In genomic region chr4:88535742-88536141, GRCm38 (mm10) we compare ENCODE assay signal across 23 mouse cellular contexts. TPM values are rescaled to one million over a fixed set of nuclear protein-coding genes. Genes with fewer than 3 reads are reported as not detected.
A peak's percentile ranks its signal among the peaks of the same experiment; 100 is the strongest.
DNase-seq lines count a peak whose midpoint lies in the region; ATAC-seq and TF ChIP-seq lines count a peak whose summit lies in the region.
"Had no signal": no experiment of that assay in that cellular context is flagged by ENCODE, and none has a peak within 500 bp of the region (broad histone marks: within the 10 kb centered on the region; RNA-seq: fewer than 3 reads in every experiment).

No protein-coding gene starts in this region.

- no peak overlapping the region for H3K27ac ChIP-seq in kidney, embryonic 15.5 days
- peak overlapping the region; percentile 23; the same call in 1 of the 2 replicates for H3K27ac ChIP-seq in liver, postnatal 0 days (ENCODE audit: low read depth)
- H3K27ac ChIP-seq: forebrain, embryonic 13.5 days; heart, embryonic 13.5 days; layer of hippocampus, adult 2 months had no signal

- H3K4me3 ChIP-seq in kidney, embryonic 15.5 days (replicated peaks), result no peak overlapping the region
- no peak overlapping the region for H3K4me3 ChIP-seq in liver, postnatal 0 days (ENCODE audit: low read depth, low read length)
- H3K4me3 ChIP-seq: forebrain, embryonic 13.5 days; heart, embryonic 13.5 days; layer of hippocampus, adult 2 months had no signal

- TF ChIP-seq CTCF in liver, postnatal 0 days (IDR thresholded peaks at IDR 0.05; ENCODE audit: low read depth), result no peak

- peak; percentile 56; the same call in 1 of the 2 replicates for ATAC-seq in kidney, embryonic 15.5 days (replicated peaks; ENCODE audit: low FRiP score)
- peak; percentile 84 for ATAC-seq in liver, postnatal 0 days
- ATAC-seq: forebrain, embryonic 13.5 days; hindbrain, embryonic 16.5 days had no signal

- no peak overlapping the region for H3K9ac ChIP-seq in kidney, embryonic 15.5 days
- H3K9ac ChIP-seq in liver, postnatal 0 days (replicated peaks), result no peak overlapping the region
- H3K9ac ChIP-seq: forebrain, embryonic 13.5 days; heart, embryonic 13.5 days had no signal

- DNase-seq in kidney, adult 18-20 months, result no peak
- peak; percentile 32 for DNase-seq in c-Kit-positive CD71-positive TER-119-negative erythroid progenitor cells, embryonic 14.5 days (ENCODE audit: low read depth)
- DNase-seq in liver, result peak; percentile 73
- peak; percentile 36 for DNase-seq in liver, postnatal 0 days
- no peak for DNase-seq in cerebellum, adult 11-12 months
- DNase-seq in frontal cortex, postnatal 25 days (ENCODE audit: low spot score in 2 of 2), result no peak
- DNase-seq: adrenal gland, adult 2 months; cerebellum, adult 11 months; cerebellum, postnatal 14 days; gastrocnemius, postnatal 36 days; kidney, adult 11 months; kidney, postnatal 10 days; left cerebral cortex, postnatal 4 days; right cerebral cortex, postnatal 25 days; thymus, postnatal 36 days had no signal

- H3K27me3 ChIP-seq in kidney, embryonic 15.5 days, result no peaks in the 10 kb centered on the region
- H3K27me3 ChIP-seq in liver, postnatal 0 days (ENCODE audit: insufficient read depth, low read length), result no peaks in the 10 kb centered on the region
- H3K27me3 ChIP-seq: forebrain, embryonic 13.5 days; heart, embryonic 13.5 days had no signal

- WGBS in kidney, embryonic 15.5 days, result 100% methylated on average over 1 of the region's 1 CpGs
- 36% methylated on average over 1 of the region's 1 CpGs for WGBS in liver, postnatal 0 days (ENCODE audit: insufficient replicate concordance)

- peak; percentile 84 for TF ChIP-seq EP300 in liver, postnatal 0 days (IDR thresholded peaks at IDR 0.05; ENCODE audit: low read depth)

- no peaks in the 10 kb centered on the region for H3K36me3 ChIP-seq in kidney, embryonic 15.5 days
- H3K36me3 ChIP-seq in liver, postnatal 0 days (replicated peaks; ENCODE audit: insufficient read depth, low read length), result no peaks in the 10 kb centered on the region
- H3K36me3 ChIP-seq: heart, embryonic 13.5 days had no signal

- no peak overlapping the region for H3K4me2 ChIP-seq in kidney, embryonic 15.5 days
- H3K4me2 ChIP-seq in liver, postnatal 0 days (ENCODE audit: low read depth, low read length), result no peak overlapping the region
- H3K4me2 ChIP-seq: forebrain, embryonic 13.5 days; heart, embryonic 13.5 days had no signal

- no peaks in the 10 kb centered on the region for H3K4me1 ChIP-seq in kidney, embryonic 15.5 days
- H3K4me1 ChIP-seq in liver, postnatal 0 days (ENCODE audit: insufficient read depth), result peaks cover 8% of the 10 kb centered on the region
- H3K4me1 ChIP-seq: forebrain, embryonic 13.5 days had no signal

- no peaks in the 10 kb centered on the region for H3K9me3 ChIP-seq in kidney, embryonic 15.5 days (replicated peaks)
- H3K9me3 ChIP-seq in liver, postnatal 0 days (ENCODE audit: low read length), result no peaks in the 10 kb centered on the region
- H3K9me3 ChIP-seq: forebrain, embryonic 13.5 days; heart, embryonic 13.5 days had no signal

RNA-seq across cellular contexts. Expression of gene Ifnb1, which starts 13.2 kb away (rescaled TPM):
- polyA plus RNA-seq in kidney, embryonic 15.5 days (2015; fragmentation: Nextera tagmentation; extraction: Ambion mirVana), result not detected in 2 replicates
- not detected in 2 replicates for polyA plus RNA-seq in liver, postnatal 0 days (2015; fragmentation: Nextera tagmentation; extraction: Ambion mirVana)
- polyA plus RNA-seq: adrenal gland, adult 2 months; C2C12; forebrain, embryonic 13.5 days; frontal cortex, adult 2 months; heart, embryonic 13.5 days; hindbrain, embryonic 16.5 days; liver, adult 2 months had no signal

RNA-seq across cellular contexts. Expression of gene Ifna15, which starts 22.3 kb away (rescaled TPM):
- not detected in 2 replicates for polyA plus RNA-seq in kidney, embryonic 15.5 days (2015; fragmentation: Nextera tagmentation; extraction: Ambion mirVana)
- not detected in 2 replicates for polyA plus RNA-seq in liver, postnatal 0 days (2015; fragmentation: Nextera tagmentation; extraction: Ambion mirVana)
- polyA plus RNA-seq: adrenal gland, adult 2 months; C2C12; forebrain, embryonic 13.5 days; frontal cortex, adult 2 months; heart, embryonic 13.5 days; hindbrain, embryonic 16.5 days; liver, adult 2 months had no signal

RNA-seq across cellular contexts. Expression of gene Ifna14, which starts 35.9 kb away (rescaled TPM):
- polyA plus RNA-seq in kidney, embryonic 15.5 days (2015; fragmentation: Nextera tagmentation; extraction: Ambion mirVana), result not detected in 2 replicates
- polyA plus RNA-seq in liver, postnatal 0 days (2015; fragmentation: Nextera tagmentation; extraction: Ambion mirVana), result not detected in 2 replicates
- polyA plus RNA-seq: adrenal gland, adult 2 months; C2C12; forebrain, embryonic 13.5 days; frontal cortex, adult 2 months; heart, embryonic 13.5 days; hindbrain, embryonic 16.5 days; liver, adult 2 months had no signal

RNA-seq across cellular contexts. Expression of gene Ifna9, which starts 56.4 kb away (rescaled TPM):
- not detected in 2 replicates for polyA plus RNA-seq in kidney, embryonic 15.5 days (2015; fragmentation: Nextera tagmentation; extraction: Ambion mirVana)
- polyA plus RNA-seq in liver, postnatal 0 days (2015; fragmentation: Nextera tagmentation; extraction: Ambion mirVana), result not detected in 2 replicates
- polyA plus RNA-seq: adrenal gland, adult 2 months; C2C12; forebrain, embryonic 13.5 days; frontal cortex, adult 2 months; heart, embryonic 13.5 days; hindbrain, embryonic 16.5 days; liver, adult 2 months had no signal

Comparison
In these comparisons a context has a peak if more than half of its experiments do, and no peak if none do; other contexts are left out.
1. DNase-seq: peak in c-Kit-positive CD71-positive TER-119-negative erythroid progenitor cells, embryonic 14.5 days (single experiment), liver (single experiment) and liver, postnatal 0 days (single experiment); none in kidney, adult 18-20 months (single experiment), cerebellum, adult 11-12 months (single experiment) and frontal cortex, postnatal 25 days (0 of 2).